ENCODE assay signal across 28 mouse cellular contexts in genomic region chr1:41326861-41327480, GRCm38 (mm10).
DNase-seq lines count a peak whose midpoint lies in the region; ATAC-seq and TF ChIP-seq lines count a peak whose summit lies in the region.
"Had no signal": no experiment of that assay in that cellular context is flagged by ENCODE, and none has a peak within 500 bp of the region (broad histone marks: within the 10 kb centered on the region; RNA-seq: fewer than 3 reads in every experiment).

No protein-coding gene starts in this region.

- H3K27ac ChIP-seq in limb, embryonic 14.5 days (replicated peaks; ENCODE audit: low read depth, low read length), result no peak overlapping the region
- no peak overlapping the region for H3K27ac ChIP-seq in limb, embryonic 10.5 days
- H3K27ac ChIP-seq in embryonic facial prominence, embryonic 11.5 days (replicated peaks; ENCODE audit: low read depth, low read length), result no peak overlapping the region
- H3K27ac ChIP-seq in forebrain, embryonic 16.5 days (ENCODE audit: low read length), result no peak overlapping the region
- H3K27ac ChIP-seq: embryonic facial prominence, embryonic 13.5 days; heart, embryonic 13.5 days; hindbrain, embryonic 12.5 days; limb, embryonic 15.5 days; liver, embryonic 14.5 days had no signal

- no peak for TF ChIP-seq POLR2A in limb, embryonic 14.5 days (IDR thresholded peaks at IDR 0.05; ENCODE audit: borderline replicate concordance, extremely low read depth, insufficient read depth, insufficient read length)
- TF ChIP-seq POLR2A in brain, embryonic 14.5 days (IDR thresholded peaks at IDR 0.05; ENCODE audit: borderline replicate concordance, extremely low read depth, insufficient read depth, insufficient read length, poor library complexity, severe bottlenecking), result no peak

- 12% methylated on average over 3 of the region's 3 CpGs for WGBS in limb, embryonic 14.5 days
- 24% methylated on average over 3 of the region's 3 CpGs for WGBS in limb, embryonic 10.5 days
- 19% methylated on average over 3 of the region's 3 CpGs for WGBS in embryonic facial prominence, embryonic 11.5 days
- 2% methylated on average over 3 of the region's 3 CpGs for WGBS in forebrain, embryonic 16.5 days

- no peaks in the 10 kb centered on the region for H3K9me3 ChIP-seq in limb, embryonic 14.5 days (ENCODE audit: control insufficient read depth, low read length)
- no peaks in the 10 kb centered on the region for H3K9me3 ChIP-seq in limb, embryonic 10.5 days (replicated peaks)
- no peaks in the 10 kb centered on the region for H3K9me3 ChIP-seq in embryonic facial prominence, embryonic 11.5 days (replicated peaks; ENCODE audit: control insufficient read depth, low read length)
- H3K9me3 ChIP-seq in forebrain, embryonic 16.5 days (ENCODE audit: control insufficient read depth, low read length), result no peaks in the 10 kb centered on the region
- H3K9me3 ChIP-seq: embryonic facial prominence, embryonic 13.5 days; heart, embryonic 13.5 days; hindbrain, embryonic 12.5 days; limb, embryonic 15.5 days had no signal

- no peak; the same call in 1 of the 2 replicates for TF ChIP-seq CTCF in brain, embryonic 14.5 days (IDR thresholded peaks at IDR 0.05; ENCODE audit: borderline replicate concordance, extremely low read depth, insufficient read depth, insufficient read length)

- ATAC-seq in limb, embryonic 14.5 days (ENCODE audit: low FRiP score, low read depth), result no peak
- no peak for ATAC-seq in embryonic facial prominence, embryonic 11.5 days (replicated peaks; ENCODE audit: insufficient number of reproducible peaks, low FRiP score, low TSS enrichment, low read depth)
- peak; percentile 92 for ATAC-seq in forebrain, embryonic 16.5 days
- ATAC-seq: inflammation-experienced regulatory T-cells, adult 6 months had no signal

- no peak overlapping the region for H3K4me2 ChIP-seq in limb, embryonic 14.5 days (replicated peaks; ENCODE audit: low read depth, low read length, severe bottlenecking)
- no peak overlapping the region for H3K4me2 ChIP-seq in embryonic facial prominence, embryonic 11.5 days (ENCODE audit: low read depth, low read length)
- H3K4me2 ChIP-seq in forebrain, embryonic 16.5 days (ENCODE audit: low read length), result no peak overlapping the region
- H3K4me2 ChIP-seq: embryonic facial prominence, embryonic 13.5 days; heart, embryonic 13.5 days; hindbrain, embryonic 12.5 days; limb, embryonic 15.5 days; lung, embryonic 14.5 days had no signal

- H3K9ac ChIP-seq in limb, embryonic 14.5 days (ENCODE audit: low read depth, low read length, severe bottlenecking), result no peak overlapping the region
- H3K9ac ChIP-seq in embryonic facial prominence, embryonic 11.5 days (replicated peaks; ENCODE audit: low read length), result no peak overlapping the region
- H3K9ac ChIP-seq in forebrain, embryonic 16.5 days (replicated peaks; ENCODE audit: low read depth, low read length), result no peak overlapping the region
- H3K9ac ChIP-seq: embryonic facial prominence, embryonic 13.5 days; heart, embryonic 13.5 days; hindbrain, embryonic 12.5 days; limb, embryonic 15.5 days; liver, embryonic 14.5 days; lung, embryonic 14.5 days had no signal

- intact Hi-C loops in heart, postnatal 36 days (cut with DNase I), result no loop called here

- H3K36me3 ChIP-seq in limb, embryonic 14.5 days (ENCODE audit: control insufficient read depth, insufficient read depth, low read length), result no peaks in the 10 kb centered on the region
- H3K36me3 ChIP-seq in limb, embryonic 10.5 days, result no peaks in the 10 kb centered on the region
- H3K36me3 ChIP-seq in embryonic facial prominence, embryonic 11.5 days (replicated peaks; ENCODE audit: control insufficient read depth, insufficient read depth, low read depth, low read length), result no peaks in the 10 kb centered on the region
- no peaks in the 10 kb centered on the region for H3K36me3 ChIP-seq in forebrain, embryonic 16.5 days (ENCODE audit: control insufficient read depth, insufficient read depth)
- H3K36me3 ChIP-seq: embryonic facial prominence, embryonic 13.5 days; G1E; heart, embryonic 13.5 days; hindbrain, embryonic 12.5 days; limb, embryonic 15.5 days had no signal

- H3K27me3 ChIP-seq in limb, embryonic 14.5 days (ENCODE audit: control insufficient read depth, insufficient read depth, low read length), result no peaks in the 10 kb centered on the region
- no peaks in the 10 kb centered on the region for H3K27me3 ChIP-seq in limb, embryonic 10.5 days (ENCODE audit: low read depth, poor library complexity, severe bottlenecking)
- H3K27me3 ChIP-seq in embryonic facial prominence, embryonic 11.5 days (ENCODE audit: control insufficient read depth, insufficient read depth, low read length), result no peaks in the 10 kb centered on the region
- H3K27me3 ChIP-seq in forebrain, embryonic 16.5 days (replicated peaks; ENCODE audit: control insufficient read depth, insufficient read depth, low read length), result no peaks in the 10 kb centered on the region
- H3K27me3 ChIP-seq: CH12.LX; embryonic facial prominence, embryonic 13.5 days; heart, embryonic 13.5 days; hindbrain, embryonic 12.5 days; limb, embryonic 15.5 days had no signal

- DNase-seq in limb, embryonic 14.5 days (ENCODE audit: low spot score), result peak; percentile 2
- DNase-seq in limb, embryonic 10.5 days (ENCODE audit: low spot score), result no peak
- peak; percentile 92 for DNase-seq in brain, embryonic 14.5 days (ENCODE audit: low read depth)
- DNase-seq in embryonic facial prominence, embryonic 11.5 days (ENCODE audit: low spot score), result peak; percentile 61
- no peak for DNase-seq in urinary bladder, postnatal 10 days (ENCODE audit: low spot score)
- DNase-seq in urinary bladder, adult 18-20 months (ENCODE audit: low spot score in 2 of 2), result no peak
- DNase-seq in heart, postnatal 36 days, result no peak
- DNase-seq: adrenal gland, adult 2 months; cerebellum, adult 8-10 months; cerebellum, postnatal 36 days; gastrocnemius, postnatal 10 days; heart, adult 11 months; heart, postnatal 14 days; kidney, adult 18-20 months; kidney, postnatal 4 days; layer of hippocampus, adult 9-11 months; lung, embryonic 14.5 days; retina, postnatal 1 day; thymus, postnatal 14 days had no signal

- H3K4me1 ChIP-seq in limb, embryonic 14.5 days (ENCODE audit: control insufficient read depth, insufficient read depth, low read length), result no peaks in the 10 kb centered on the region
- peaks cover 9% of the 10 kb centered on the region; the same call in 1 of the 2 replicates for H3K4me1 ChIP-seq in limb, embryonic 10.5 days
- no peaks in the 10 kb centered on the region for H3K4me1 ChIP-seq in embryonic facial prominence, embryonic 11.5 days (ENCODE audit: control insufficient read depth, insufficient read depth, low read length)
- H3K4me1 ChIP-seq in forebrain, embryonic 16.5 days (replicated peaks; ENCODE audit: control insufficient read depth, insufficient read depth, low read length), result no peaks in the 10 kb centered on the region
- H3K4me1 ChIP-seq: embryonic facial prominence, embryonic 13.5 days; heart, embryonic 13.5 days; hindbrain, embryonic 12.5 days; limb, embryonic 15.5 days had no signal

- H3K4me3 ChIP-seq in limb, embryonic 14.5 days (replicated peaks; ENCODE audit: low read length), result no peak overlapping the region
- H3K4me3 ChIP-seq in limb, embryonic 10.5 days, result no peak overlapping the region
- no peak overlapping the region for H3K4me3 ChIP-seq in embryonic facial prominence, embryonic 11.5 days (ENCODE audit: low read depth, low read length)
- H3K4me3 ChIP-seq in forebrain, embryonic 16.5 days (replicated peaks; ENCODE audit: low read length), result no peak overlapping the region
- H3K4me3 ChIP-seq: embryonic facial prominence, embryonic 13.5 days; heart, embryonic 13.5 days; hindbrain, embryonic 12.5 days; limb, embryonic 15.5 days had no signal

Comparison
In these comparisons a context has a peak if more than half of its experiments do, and no peak if none do; other contexts are left out.
1. DNase-seq: peak in limb, embryonic 14.5 days (single experiment), brain, embryonic 14.5 days (single experiment) and embryonic facial prominence, embryonic 11.5 days (single experiment); none in limb, embryonic 10.5 days (single experiment), urinary bladder, postnatal 10 days (single experiment), urinary bladder, adult 18-20 months (0 of 2) and heart, postnatal 36 days (0 of 2).